Mouse (Mus musculus): ENCODE measurements around the gene Morc1.

Morc1 gene

DNA sequence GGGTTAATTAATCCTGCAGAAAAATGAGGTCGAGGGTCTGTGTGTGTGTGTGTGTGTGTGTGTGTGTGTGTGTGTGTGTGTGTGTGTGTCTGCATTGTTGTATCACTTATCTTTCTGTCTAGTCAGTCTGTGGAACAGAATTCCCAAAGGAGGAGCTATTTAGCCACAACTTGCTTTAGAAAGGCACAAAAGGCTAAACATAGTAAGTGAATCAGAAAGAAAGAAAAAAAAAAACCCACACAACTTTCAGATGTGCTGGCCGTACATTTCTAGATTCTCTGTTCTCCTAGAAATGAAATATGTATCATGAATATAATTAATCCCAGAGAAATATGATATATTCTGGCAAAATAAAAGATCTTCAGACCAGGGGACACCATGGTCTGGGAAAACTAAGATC lies 190.0 kb downstream of the Morc1 start:
- no peak for ATAC-seq (ENCODE audit: insufficient number of reproducible peaks, low FRiP score, low TSS enrichment)

DNA sequence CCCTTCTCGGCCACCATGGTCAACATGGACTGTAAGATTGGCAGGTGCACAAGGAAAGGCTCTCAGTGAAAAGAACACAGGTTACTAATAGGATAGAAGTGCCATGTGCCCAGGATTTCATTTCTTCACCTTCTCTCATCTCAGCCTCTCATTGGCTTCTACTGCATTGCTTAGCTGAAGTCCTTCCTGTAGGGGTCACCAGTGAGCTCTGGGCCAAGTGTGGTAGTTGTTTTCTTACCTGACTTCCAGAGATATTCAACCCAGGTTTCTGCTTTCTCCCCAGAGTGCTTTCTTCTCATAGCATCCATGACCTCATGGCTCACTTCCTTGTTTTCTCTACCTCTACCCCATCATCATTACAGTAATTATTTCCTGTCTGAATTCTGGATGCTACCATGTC lies 192.4 kb downstream of the Morc1 start:
- ATAC-seq (ENCODE audit: insufficient number of reproducible peaks, low FRiP score, low TSS enrichment), result no peak

DNA sequence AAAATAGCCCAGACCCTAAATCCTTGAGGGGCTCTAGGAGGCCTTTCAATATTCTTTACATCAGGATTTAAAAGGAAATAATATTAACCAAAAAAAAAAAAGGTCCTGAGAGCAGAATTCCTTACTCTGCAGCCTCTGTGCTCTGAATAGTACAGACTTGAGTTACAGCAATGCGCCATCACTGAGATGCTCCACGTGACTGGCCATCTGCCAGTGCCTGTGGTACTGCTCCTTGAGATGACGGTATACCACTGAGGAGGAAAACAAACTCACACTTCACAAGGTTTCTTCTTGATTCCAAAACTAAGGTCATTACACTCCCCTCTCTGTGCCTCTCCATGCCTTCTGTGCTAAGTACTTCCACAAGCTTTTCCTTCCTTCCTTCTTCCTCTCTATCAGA lies 195.1 kb downstream of the Morc1 start:
- no peak for ATAC-seq (ENCODE audit: insufficient number of reproducible peaks, low FRiP score, low TSS enrichment)

- no peak for ATAC-seq (ENCODE audit: insufficient number of reproducible peaks, low FRiP score, low TSS enrichment)
Observed at GRCm38 (mm10) chr16:48627296-48627695, 196.3 kb downstream of the Morc1 start.

DNA sequence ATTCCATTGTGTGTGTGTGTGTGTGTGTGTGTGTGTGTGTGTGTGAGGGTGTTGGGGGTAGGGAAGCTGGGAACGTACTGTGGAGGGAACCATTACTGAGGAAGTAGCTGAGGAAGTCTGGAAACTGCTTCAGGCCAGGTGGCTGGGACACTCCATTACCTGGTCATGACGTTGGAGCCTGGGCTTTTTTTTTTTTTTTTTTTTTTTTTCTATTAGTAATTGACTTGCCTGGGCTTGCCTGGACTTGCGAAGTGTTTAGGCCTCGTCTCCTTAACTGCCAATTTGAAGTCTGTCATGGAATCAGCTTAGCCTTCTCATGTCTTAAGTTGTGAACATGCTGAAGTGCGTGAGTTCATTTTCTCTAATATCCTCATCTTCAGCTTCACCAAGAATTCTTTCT lies 198.7 kb downstream of the Morc1 start:
- ATAC-seq (ENCODE audit: insufficient number of reproducible peaks, low FRiP score, low TSS enrichment), result no peak

DNA sequence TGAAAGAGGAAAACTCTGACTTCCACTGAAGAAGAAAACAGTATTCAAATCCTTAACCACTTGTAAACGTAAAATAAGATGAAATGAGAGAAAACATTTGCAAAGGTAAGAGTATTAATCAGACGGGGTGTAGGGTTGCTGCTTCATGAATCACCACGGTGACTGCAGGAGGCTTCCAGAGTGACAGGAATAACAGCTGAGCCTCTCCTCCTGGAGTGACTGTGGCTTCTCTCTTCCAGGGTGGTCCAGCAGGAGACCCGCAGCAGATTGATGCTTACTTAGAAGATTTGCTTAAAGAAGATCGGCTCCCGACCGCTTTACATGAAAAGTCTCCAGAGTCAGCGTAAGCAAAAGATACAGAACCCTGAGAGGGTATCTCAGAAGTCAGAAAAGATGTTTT lies 199.4 kb downstream of the Morc1 start:
- ATAC-seq (ENCODE audit: insufficient number of reproducible peaks, low FRiP score, low TSS enrichment), result no peak

GRCm38 (mm10) chr16:48632351-48632750 lies 201.3 kb downstream of the Morc1 start:
- ATAC-seq (ENCODE audit: insufficient number of reproducible peaks, low FRiP score, low TSS enrichment), result no peak

- ATAC-seq (ENCODE audit: insufficient number of reproducible peaks, low FRiP score, low TSS enrichment), result no peak
Observed at GRCm38 (mm10) chr16:48646246-48646645, 215.2 kb downstream of the Morc1 start.

DNA sequence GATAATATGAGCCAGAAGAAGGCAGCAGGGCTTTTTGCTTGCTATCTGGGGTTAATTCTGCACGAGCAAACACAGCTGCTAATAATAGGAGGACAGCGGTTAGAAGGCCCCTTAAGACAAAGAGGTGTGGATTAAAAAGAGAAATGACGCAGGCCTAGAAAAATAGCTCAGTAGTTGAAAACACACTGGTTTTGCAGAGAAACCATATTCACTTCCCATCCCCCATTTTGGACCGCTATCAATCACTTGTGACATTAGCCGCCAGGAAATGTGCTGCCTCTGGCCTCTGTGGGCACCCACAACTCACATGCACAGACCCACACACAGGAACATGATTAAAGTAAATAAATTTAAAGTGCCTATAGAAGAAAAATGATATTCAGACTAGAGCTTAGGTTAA lies 240.7 kb downstream of the Morc1 start:
- ATAC-seq (ENCODE audit: insufficient number of reproducible peaks, low FRiP score, low TSS enrichment), result no peak

DNA sequence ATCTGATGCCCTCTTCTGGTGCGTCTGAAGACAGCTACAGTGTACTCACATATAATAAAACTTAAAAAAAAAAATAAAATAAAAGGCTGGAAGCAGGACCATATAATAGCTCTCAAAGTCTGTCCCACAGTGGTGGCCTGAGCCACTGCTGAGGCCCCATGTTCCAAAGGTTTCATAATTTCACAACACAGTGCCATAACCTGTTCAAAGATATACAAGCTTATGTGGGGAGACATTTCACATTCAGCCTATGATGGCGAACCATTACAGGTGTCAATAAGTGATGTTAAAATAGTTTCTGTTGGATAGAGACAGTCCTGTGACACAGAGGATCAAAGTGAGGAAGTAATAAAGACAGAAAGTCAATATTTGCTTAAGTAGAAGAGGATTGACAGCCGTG lies 241.6 kb downstream of the Morc1 start:
- no peak for ATAC-seq (ENCODE audit: insufficient number of reproducible peaks, low FRiP score, low TSS enrichment)

DNA sequence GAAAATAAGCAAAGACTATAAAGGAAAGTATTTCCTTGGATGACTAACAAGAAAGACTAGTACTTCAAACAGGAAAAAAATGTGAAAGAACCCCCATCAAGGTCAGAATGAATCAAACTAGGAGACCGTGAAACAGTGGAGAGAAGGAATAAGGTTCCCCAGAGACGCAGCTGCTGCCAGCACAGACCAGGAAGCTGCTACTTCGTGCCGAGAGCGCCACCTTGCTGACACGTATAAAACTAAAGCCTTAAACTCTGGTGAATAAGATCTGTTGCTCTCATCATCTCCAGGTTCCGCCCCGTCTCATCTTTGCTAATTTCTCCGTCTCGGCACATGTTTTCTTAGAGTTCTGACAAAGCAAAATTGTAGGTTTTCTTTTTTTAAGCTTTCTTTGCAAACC lies 244.6 kb downstream of the Morc1 start:
- ATAC-seq (ENCODE audit: insufficient number of reproducible peaks, low FRiP score, low TSS enrichment), result peak; percentile 85

DNA sequence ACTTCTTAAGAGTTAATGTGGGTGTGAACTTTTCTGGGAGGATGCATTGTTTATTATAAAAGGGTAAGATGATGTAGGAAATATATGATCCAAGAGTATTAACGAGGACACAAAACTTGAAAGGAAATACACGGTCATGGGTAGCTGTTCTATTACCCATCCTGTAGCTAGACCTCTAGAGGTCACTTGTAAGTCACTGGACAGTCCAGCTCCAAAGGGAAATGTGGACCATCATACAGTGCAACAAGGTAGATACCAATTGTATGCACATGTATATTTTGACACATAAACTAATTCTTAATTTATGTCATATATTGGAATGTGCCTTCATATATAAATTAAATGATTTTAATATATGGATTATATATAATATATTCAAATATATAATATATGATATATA lies 245.2 kb downstream of the Morc1 start:
- no peak for ATAC-seq (ENCODE audit: insufficient number of reproducible peaks, low FRiP score, low TSS enrichment)

DNA sequence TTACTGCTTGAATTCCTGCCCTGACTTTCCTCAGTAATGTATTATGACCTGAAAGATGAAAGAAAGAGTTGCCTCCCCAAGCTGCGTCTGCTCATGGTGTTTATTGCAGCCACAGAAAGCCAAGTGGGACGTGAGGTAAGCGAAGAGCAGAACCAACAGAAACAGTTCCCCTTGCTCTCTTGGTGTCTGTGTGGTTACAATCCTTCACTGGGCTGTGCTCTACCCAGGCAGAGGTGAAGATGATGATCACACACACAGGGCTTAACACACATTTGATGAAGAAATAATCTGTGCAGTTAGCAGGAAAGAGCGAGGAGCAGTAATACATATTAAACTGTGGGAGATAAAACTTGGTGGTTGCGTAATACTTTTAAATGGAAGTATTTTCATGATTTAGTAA lies 246.3 kb downstream of the Morc1 start:
- ATAC-seq (ENCODE audit: insufficient number of reproducible peaks, low FRiP score, low TSS enrichment), result no peak

- ATAC-seq (ENCODE audit: insufficient number of reproducible peaks, low FRiP score, low TSS enrichment), result no peak
Observed at GRCm38 (mm10) chr16:48678029-48678428, 247.0 kb downstream of the Morc1 start.

Data from cerebellum, adult (tissue).